Mouse (Mus musculus): ENCODE results near the gene Ttc33.
"Not testable (repeated sequence)": the region's sequence is repeated elsewhere in the genome, so short reads cannot be mapped to it uniquely, and the experiment has no call there.

Gene Ttc33

GRCm38 (mm10) chr15:5186293-5186675 is 959 bp downstream of the Ttc33 start:
- no peak for DNase-seq

- no peak for DNase-seq
These were observed 1.8 kb downstream of the Ttc33 start for GRCm38 (mm10) chr15:5187116-5187515.

GRCm38 (mm10) chr15:5188029-5188428 is 2.7 kb downstream of the Ttc33 start:
- DNase-seq: no peak

GRCm38 (mm10) chr15:5189504-5190093 is 4.3 kb downstream of the Ttc33 start:
- DNase-seq: no peak

- DNase-seq: no peak
These were observed 8.5 kb downstream of the Ttc33 start for GRCm38 (mm10) chr15:5193833-5194232.

- no peak for DNase-seq
These were observed 9.1 kb downstream of the Ttc33 start for GRCm38 (mm10) chr15:5194446-5194845.

- no peak for DNase-seq
These were observed 9.6 kb downstream of the Ttc33 start for GRCm38 (mm10) chr15:5194931-5195330.

- DNase-seq: no peak
These were observed 10.7 kb downstream of the Ttc33 start for GRCm38 (mm10) chr15:5195987-5196514.

GRCm38 (mm10) chr15:5196691-5197090 is 11.4 kb downstream of the Ttc33 start:
- no peak for DNase-seq

GRCm38 (mm10) chr15:5205222-5205621 is 19.9 kb downstream of the Ttc33 start:
- no peak for DNase-seq

- DNase-seq: no peak
These were observed 23.8 kb downstream of the Ttc33 start for GRCm38 (mm10) chr15:5209116-5209515.

GRCm38 (mm10) chr15:5220491-5220890 is 35.2 kb downstream of the Ttc33 start:
- no peak for DNase-seq

GRCm38 (mm10) chr15:5230746-5231145 is 45.4 kb downstream of the Ttc33 start:
- DNase-seq: not testable (repeated sequence)

GRCm38 (mm10) chr15:5234659-5235058 is 49.3 kb downstream of the Ttc33 start:
- DNase-seq: no peak

GRCm38 (mm10) chr15:5235527-5235926 is 50.2 kb downstream of the Ttc33 start:
- DNase-seq: peak; percentile 40

GRCm38 (mm10) chr15:5236538-5236937 is 51.2 kb downstream of the Ttc33 start:
- DNase-seq: peak; percentile 43

GRCm38 (mm10) chr15:5237012-5237660 is 51.8 kb downstream of the Ttc33 start:
- peak; percentile 18 for DNase-seq

GRCm38 (mm10) chr15:5238073-5238472 is 52.7 kb downstream of the Ttc33 start:
- DNase-seq: no peak

GRCm38 (mm10) chr15:5238553-5238952 is 53.2 kb downstream of the Ttc33 start:
- DNase-seq: no peak

- DNase-seq: no peak
These were observed 54.0 kb downstream of the Ttc33 start for GRCm38 (mm10) chr15:5239361-5239760.

- no peak for DNase-seq
These were observed 54.6 kb downstream of the Ttc33 start for GRCm38 (mm10) chr15:5239901-5240300.

- DNase-seq: no peak
These were observed 55.0 kb downstream of the Ttc33 start for GRCm38 (mm10) chr15:5240360-5240759.

- peak; percentile 13 for DNase-seq
These were observed 56.2 kb downstream of the Ttc33 start for GRCm38 (mm10) chr15:5241304-5242201.
